14 mouse cellular contexts compared by ENCODE assay signal in the genomic region with DNA sequence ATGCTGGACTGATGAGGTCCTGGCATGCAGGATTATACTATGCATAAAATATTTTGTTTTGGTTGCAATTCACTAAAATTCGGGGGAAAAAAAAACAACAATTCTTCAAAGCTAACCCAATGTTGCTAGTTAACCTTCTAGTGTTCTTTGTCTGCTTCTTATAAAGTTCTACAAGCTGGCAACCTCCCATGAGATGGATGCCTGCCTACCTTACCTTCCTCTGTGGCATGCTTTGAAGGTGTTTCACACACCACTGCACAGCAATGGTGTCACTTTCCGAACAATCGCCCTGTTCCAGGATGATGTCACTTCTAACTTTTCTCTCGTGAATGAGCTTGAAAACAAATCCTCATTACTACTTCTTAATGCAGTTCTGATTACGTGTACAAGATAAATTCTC.
"Had no signal": no experiment of that assay in that cellular context is flagged by ENCODE, and none has a peak within 500 bp of the region (broad histone marks: within the 10 kb centered on the region; RNA-seq: fewer than 3 reads in every experiment).

No protein-coding gene starts in this region.

- H3K4me3 ChIP-seq: midbrain, embryonic 10.5 days; midbrain, embryonic 13.5 days; neural tube, embryonic 12.5 days; stomach, embryonic 15.5 days had no signal

- DNase-seq: lung, adult 18-20 months; lung, embryonic 14.5 days; lung, postnatal 10 days; lung, postnatal 4 days; right cerebral cortex, postnatal 14 days; thymus, adult 2 months; thymus, postnatal 25 days; thymus, postnatal 4 days had no signal

- H3K4me2 ChIP-seq: lung, embryonic 14.5 days; midbrain, embryonic 13.5 days; neural tube, embryonic 12.5 days; stomach, embryonic 15.5 days had no signal

- H3K27me3 ChIP-seq: midbrain, embryonic 13.5 days; neural tube, embryonic 12.5 days; stomach, embryonic 15.5 days had no signal

- H3K36me3 ChIP-seq: midbrain, embryonic 10.5 days; midbrain, embryonic 13.5 days; neural tube, embryonic 12.5 days; stomach, embryonic 15.5 days had no signal

- H3K27ac ChIP-seq: midbrain, embryonic 10.5 days; midbrain, embryonic 13.5 days; neural tube, embryonic 12.5 days; stomach, embryonic 15.5 days; stomach, postnatal 0 days had no signal

- H3K9me3 ChIP-seq: midbrain, embryonic 10.5 days; midbrain, embryonic 13.5 days; neural tube, embryonic 12.5 days; stomach, embryonic 15.5 days had no signal

- ATAC-seq: midbrain, embryonic 13.5 days; midbrain, embryonic 16.5 days had no signal

- H3K4me1 ChIP-seq: midbrain, embryonic 10.5 days; neural tube, embryonic 12.5 days; stomach, embryonic 15.5 days had no signal

- H3K9ac ChIP-seq: lung, embryonic 14.5 days; midbrain, embryonic 13.5 days; neural tube, embryonic 12.5 days; stomach, embryonic 15.5 days had no signal
